Mouse (Mus musculus): ENCODE data around the gene Prr14. TPM values are rescaled to one million over a fixed set of nuclear protein-coding genes. Genes with fewer than 3 reads are reported as not detected.
A peak's percentile ranks its signal among the peaks of the same experiment; 100 is the strongest.
"Not testable (repeated sequence)": the region's sequence is repeated elsewhere in the genome, so short reads cannot be mapped to it uniquely, and the experiment has no call there.

Prr14 gene
- total RNA-seq, 2 experiments from 2014 or later = 44.3 to 48.3 TPM

DNA sequence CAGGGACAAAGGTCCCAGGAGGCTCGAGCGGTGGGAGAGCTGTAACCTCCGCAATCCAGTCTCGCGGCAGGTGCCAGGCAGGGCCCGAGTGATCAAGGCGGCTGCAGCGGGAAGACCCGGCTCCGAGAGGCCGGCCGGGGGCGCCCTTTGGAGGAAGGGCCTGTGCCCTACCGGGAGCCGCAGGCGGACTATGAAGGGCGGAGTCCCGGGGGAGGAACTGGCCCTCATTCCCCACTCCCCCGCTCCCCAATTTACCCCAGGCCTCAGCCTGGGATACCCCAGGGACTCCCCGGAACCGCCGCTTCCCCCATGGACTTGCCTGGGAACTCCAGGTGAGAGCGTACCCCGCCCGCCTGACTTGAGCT is 12.2 kb downstream of the Prr14 start:
- peak; percentile 49 to 75 for DNase-seq

DNA sequence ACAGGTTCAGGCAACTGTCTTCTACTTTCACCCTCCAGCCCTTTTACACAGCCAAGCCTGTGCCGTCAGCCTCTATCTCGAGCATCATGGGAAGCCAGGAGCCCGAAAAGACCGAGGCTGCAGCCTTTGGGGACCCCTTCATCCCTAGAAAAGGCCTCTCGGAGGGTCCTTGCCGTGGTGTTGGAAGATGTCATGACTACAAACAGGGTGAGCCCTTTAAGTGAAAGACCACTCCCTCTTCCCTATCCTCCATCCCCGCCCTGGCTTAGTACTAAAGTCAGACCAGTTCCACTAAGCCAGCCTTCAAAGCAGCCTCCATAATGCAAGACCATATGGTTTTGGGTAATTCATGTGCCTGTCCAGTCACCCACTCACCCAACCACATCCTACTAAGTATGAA is 12.6 kb downstream of the Prr14 start:
- DNase-seq = no peak

DNA sequence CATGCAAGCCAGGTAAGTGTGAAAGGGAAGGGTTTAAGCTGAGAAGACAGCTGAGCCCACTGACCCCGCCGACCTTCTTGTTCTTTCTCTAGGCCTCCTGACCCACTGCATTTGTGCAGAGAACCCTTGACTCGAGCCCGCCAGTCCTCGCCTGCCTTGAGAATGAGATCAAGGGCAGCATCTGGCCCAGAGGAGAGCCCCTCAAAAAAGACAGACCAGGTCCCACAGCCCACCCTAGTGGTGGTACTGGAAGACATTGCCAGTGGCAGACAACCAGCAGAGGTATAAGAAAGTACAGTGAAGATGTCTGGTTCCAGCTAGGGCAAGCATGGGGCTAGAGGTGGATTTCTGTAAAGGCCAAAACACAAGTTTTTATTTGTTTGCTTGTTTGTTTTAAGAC is 14.3 kb downstream of the Prr14 start:
- no peak for DNase-seq

DNA sequence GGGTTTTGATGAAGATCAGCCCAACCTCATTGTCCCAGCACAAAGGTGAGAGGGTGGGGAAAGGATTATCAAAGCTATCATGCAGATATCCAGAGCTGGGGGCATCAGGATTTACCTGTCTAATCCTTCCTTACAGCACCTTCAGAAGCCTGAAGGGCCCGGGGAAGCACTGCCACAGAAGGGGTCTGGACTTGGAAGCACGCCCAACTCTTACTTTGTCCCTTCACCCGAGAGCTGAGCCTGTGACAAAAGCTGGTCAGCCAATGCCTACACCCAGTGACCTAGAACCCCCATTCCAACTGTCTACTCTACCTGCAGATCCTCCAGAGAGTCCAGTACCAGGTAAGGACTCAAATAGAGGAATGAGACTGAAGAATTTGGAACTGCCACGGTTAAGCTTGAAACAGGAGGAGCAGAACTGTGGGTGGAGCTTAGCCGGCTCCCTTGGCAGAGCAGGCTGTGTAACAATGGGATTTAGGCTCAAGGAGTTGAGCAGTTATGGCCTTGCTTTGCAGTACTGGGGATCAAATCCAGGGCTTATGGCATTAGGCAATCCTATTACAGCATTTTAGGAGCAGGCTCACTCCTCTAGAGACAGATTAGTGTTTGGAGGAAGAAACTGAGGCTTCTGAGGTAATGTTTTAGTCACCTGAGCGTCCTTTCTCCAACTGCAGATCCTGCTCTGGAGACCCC is 15.1 kb downstream of the Prr14 start:
- DNase-seq = no peak

DNA sequence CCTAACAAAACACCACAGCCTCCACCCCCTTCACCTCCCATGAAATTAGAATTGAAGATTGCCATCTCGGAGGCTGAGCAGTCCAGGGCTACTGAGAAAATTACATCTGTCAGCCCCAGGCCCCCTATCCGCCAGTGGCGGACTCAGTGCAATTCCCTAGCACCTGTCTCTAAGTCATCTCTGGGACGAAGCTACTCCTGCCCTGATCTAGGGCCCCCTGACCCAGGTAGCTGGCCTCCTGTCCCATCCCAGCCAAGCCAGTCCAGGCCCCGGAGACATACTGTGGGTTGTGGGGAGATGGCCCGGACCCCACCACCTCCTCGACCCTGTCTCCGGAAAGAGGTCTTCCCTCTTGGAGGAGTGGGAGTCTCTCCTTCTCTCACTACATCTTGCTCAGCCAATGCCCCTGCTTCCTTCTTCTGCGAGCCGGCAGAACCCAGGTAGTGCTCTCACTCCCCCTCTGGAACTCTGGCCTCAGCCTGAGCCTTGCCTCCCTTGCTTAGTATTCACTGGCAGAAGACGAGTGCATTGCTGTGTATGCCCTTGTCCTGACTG is 15.9 kb downstream of the Prr14 start:
- no peak for DNase-seq

DNA sequence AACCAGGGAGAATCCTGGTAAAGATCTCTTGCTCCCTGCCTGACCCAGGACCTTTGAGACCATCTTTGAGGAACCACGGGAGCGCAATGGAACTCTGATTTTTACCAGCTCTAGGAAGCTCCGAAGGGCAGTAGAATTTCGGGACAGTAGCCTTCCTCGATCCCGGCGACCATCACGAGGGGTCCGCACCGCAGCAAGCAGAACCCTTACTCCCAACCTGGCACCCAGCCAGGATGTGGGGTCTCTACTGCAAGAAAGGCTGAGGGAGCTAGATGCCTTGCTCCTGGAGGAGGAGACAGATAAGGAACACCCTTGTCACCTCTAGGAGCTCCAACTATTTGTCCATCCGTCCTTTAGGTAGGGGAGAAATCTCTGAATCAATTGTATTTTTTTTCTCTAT is 16.9 kb downstream of the Prr14 start:
- DNase-seq = no peak

DNA sequence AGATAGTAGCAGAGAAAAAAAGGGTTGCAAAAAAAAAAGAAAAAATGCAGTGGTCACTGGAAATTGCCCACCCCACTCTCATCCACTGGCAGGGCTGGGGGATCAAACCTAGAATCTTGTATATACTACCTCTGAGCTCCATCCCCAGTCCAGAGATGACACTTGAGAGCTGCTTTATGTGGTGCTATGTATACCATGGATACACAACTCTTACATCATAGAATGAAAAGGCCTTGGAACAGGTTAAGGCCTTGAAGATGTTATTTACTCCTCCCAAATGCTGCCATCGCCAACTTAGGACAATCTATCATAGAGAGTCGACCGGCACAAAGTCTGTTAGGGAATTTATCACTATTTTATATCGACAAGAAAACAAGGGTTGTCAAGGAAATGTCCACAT is 17.4 kb downstream of the Prr14 start:
- DNase-seq = no peak

DNA sequence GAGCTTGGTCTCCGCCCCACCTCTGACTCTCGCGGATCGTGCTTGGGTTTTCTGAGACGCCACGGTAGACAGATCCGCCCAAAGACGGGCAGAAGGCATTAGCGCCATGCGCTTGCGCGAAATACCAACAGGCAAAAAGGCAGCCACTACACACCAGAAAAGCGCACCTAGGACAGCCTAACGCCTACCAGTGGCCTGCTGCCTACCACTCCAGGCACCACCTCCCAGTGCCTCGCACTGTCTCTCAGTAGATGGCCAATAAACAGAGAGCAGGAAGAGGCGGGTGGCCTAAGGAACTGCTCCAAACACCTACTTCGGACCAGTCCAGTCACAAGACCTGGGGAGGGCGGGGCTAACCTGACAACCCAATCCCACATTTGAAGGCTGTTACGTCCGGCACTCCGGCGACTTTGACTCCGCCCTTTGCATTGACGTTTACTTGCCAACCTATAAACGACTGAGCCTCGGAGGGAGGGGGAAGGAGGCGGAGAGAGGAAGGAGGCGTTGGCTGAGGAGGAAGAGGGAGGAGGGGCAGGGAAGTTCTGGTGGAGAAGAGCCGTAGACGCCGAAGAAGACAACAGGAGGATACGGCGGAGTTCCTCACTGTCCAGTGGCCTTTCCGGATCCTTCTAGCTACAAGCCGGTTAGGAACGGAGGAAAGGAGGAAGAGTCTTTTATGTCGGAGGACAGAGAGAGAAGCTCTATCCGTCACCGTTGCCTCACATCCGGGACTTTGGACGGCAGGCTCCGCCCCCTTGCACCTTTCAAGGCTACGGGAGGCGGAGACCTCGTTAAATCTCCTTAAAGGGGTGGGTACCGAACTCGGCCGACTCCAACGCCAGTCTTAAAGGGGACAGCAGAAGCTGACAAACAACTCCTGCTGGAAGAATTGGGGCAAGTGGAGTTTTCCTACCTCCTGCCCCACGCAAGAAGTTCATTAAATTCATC is 18.6 kb downstream of the Prr14 start:
- peak; percentile 98 to 99 for DNase-seq

DNA sequence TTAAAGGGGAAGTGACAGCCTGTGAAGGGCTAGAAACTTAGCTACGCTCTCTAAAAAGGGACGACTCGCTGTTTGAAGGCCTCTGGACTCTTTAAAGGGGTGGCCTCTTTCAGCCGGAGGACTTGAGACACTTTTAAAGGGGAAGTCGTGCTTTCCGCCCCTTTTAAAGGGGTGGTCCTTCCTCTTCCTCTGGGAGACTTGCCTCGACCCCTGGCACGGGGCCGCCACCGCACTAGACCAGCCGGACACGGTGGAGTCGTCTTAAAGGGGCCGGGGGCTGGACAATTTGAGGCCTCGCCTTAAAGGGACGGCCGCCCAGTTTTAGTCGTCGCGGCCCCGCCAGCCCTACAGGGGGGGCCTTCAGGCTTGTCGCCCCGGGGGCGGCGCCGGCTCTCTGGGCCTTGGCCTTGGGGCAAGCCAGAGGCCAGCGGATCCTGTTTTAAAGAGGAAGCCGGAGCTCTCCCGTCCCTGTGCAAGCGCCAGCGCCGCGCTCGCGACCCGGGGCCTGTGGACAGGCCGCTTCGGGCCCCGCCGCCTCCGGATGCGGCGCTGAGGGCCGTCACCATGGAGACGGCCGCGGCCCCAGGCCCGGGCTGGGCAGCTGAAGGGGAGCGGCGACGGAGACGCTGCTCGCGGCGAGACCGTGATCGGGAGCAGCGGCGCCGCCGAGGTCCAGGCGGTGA is 19.4 kb downstream of the Prr14 start, which contains the start of gene Fbrs:
Gene Fbrs, plus strand, starts transcription at position 565 of the 683 bp plus-strand sequence.
- DNase-seq = peak; percentile 98

DNA sequence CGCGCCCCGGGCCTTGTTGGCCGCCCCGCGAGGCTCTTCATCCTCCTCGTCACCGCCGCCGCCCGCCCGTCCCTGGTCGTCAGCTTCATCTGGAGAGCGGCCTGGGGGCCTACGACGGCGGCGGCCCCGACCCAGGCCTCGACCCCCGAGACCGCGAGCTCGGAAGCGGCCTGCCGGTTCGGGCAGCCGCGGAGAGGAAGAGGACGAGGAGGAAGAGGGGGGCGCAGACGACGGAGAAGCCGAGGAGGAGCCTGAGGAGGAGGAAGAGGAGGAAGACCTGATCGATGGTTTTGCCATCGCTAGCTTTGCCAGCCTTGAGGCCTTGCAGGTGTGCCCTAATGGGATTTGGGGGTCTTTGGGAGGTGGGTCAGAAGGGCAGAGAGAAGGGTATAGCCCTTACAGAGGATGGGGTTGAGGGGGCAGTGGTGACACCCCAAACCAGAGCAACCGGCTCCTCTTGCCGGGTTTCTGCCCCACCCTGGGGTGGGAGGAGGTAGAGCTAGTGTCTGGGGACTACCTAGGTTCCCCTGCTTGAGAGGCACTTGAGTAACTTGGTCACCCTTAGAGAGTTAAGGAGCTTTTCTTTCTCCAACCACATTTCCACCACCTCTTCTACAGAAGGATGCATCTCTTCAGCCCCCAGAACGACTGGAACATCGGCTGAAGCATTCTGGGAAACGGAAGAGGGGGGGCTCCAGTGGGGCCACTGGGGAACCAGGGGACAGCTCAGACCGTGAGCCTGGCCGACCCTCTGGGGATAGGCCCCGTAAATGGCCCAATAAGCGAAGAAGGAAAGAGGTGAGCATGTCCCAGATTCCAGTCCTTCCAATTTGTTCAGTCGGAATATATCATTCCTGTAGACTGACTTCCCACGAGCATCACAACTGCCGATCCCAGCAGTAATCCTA is 20.2 kb downstream of the Prr14 start:
- peak; percentile 25 to 51 for DNase-seq

DNA sequence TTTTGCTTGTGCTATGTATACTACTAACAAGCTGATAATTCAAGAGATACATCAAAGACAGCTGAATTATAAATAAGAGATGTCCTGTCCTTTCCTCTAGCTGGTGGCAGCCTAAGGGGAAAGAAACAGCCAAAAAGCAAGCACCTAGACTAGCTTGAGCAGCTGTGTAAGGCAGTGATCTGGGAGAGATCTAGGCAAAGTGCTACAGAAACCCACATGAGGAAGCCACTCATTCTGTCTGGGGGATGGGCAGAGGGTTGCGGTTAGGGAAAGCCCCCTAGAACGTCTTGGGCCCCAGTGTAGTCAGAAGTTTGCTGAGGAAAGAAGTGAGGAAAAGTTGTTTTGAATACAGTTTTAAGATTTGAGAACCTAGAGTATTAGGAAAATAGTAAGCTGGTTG is 20.9 kb downstream of the Prr14 start:
- no peak for DNase-seq

DNA sequence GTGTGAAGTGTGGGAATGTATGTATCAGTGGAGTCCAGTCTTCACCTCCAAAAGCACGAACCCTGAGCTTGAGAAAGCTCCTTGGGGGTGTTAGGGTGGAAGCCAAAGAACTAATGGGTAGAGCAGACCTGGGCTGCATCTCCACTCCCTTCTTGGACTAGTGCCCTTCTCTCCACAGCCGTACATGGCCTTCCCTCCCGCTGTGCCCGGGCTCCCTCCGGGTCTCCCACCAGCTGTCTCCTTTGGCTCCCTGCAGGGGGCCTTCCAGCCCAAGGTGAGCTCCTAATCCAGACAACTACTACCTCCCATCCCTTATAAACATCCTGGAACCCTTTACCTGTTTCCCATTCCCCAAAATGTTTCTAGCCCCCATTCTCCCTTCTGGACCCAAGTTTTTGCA is 26.0 kb downstream of the Prr14 start:
- no peak for DNase-seq

DNA sequence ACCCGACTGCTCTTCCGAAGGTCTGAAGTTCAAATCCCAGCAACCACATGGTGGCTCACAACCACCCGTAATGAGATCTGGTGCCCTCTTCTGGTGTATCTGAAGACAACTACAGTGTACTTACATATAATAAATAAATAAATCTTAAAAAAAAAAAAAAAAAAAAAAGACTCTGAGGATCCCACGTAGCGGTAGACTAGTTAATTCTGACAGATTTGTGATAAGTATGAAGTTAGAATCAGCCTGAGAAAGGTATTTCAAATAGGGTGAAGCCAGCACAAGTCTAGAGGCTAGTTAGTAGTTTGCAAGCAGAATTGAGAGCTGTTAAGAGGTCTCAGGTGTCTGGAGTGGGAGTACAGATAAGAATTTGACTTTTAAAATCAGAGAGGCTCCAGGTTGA is 29.0 kb downstream of the Prr14 start:
- DNase-seq = not testable (repeated sequence)

DNA sequence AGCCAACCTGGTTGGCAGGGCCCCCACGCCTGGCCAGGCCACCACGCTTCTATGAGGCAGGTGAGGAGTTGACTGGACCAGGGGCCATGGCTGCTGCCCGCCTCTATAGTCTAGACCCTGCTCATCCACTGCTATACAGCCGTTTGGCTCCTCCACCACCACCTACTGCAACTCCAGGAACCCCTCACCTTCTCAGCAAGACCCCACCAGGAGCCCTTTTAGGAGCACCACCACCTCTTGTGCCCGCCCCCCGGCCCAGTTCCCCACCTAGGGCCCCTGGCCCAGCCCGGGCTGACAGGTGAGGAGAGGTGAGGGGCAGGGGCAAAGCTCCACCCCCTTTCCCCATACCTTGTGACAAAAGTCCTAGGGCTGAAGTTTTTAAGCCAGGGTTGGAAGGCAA is 30.6 kb downstream of the Prr14 start:
- DNase-seq = no peak

DNA sequence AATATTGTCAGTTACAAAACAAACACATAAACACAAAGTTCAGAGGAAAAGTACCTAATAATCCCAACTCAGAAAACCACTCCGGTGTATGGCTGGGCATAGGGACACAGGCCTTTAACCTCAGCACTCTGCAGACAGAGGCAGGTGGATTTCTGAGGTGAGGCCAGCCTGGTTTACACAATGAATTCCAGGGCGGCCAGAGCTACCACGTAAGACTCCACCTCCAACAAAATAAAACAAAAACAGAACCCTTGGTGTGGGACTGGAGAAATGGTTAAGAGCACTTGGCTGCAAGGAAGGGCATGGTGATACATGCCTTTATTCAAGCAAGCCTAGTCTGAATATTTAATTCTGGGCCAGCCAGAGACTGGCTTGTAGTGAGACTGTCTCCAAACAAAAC is 32.4 kb downstream of the Prr14 start:
- no peak for DNase-seq

DNA sequence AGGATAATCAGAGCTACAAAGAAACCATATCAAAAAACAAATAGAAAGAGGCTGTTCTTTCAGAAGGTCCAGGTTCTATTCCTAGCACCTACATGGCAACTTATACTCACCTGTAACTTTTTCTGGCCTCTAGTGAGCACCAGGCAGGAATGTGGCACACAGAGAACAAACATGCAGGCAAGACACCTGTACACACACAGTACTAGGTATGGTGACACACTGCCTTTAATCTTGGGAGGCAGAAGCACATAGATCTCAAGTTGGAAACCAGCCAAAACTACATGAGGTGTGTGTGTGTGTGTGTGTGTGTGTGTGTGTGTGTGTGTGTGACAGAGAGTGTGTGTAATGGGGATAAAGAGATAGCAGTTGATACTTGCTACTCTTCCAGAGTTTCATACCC is 35.2 kb downstream of the Prr14 start:
- no peak for DNase-seq

DNA sequence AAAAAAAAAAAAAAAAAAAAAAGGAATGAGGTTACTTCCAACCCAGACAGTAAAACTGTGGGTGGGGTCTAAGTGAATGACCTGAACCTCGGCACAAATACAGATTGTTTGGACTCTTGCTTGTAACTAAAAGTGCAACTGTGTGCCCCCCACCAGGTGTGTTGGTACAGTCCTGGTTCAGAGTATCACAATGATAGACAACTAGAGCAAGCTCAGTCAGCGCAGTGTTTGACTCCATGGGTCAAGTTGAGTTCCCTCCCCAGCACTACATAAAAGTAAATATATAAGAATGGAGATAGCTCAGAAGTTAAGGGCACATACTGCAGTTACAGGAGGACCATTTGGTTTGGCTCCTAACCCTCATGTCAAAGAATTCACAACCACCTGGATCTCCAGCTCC is 38.0 kb downstream of the Prr14 start:
- no peak for DNase-seq

DNA sequence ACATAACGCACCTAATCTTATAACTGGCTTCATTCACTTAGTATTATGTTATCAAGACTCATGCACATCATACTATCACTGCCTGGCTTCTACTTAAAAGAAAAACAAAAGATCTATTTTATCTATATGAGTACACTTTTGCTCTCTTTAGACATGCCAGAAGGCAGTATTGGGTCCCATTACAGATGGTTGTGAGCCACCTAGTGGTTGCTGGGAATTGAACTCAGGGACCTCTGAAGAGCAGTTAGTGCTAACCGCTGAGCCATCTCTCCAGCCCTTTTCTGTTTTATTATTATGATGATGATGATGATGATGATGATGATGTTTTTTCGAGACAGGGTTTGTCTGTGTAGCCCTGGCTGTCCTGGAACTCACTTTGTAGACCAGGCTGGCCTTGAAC is 39.0 kb downstream of the Prr14 start:
- peak; percentile 35 to 55 for DNase-seq

DNA sequence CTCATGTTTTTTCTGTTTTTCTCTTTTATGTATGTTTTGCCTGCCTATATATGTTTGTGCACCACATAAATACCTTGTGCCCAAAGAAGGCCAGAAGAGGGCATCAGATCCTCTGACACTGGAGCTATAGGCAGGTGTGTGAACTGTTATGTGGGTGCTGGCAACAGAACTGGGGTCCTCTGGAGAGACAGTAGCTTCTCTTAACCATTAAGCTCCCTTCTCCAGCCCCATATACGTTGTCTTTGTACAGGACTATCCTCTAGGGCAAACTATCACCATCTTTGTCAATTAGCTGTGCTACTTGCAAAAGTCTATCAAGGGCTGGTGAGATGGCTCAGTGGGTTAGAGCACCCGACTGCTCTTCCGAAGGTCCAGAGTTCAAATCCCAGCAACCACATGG is 48.9 kb downstream of the Prr14 start:
- no peak for DNase-seq

DNA sequence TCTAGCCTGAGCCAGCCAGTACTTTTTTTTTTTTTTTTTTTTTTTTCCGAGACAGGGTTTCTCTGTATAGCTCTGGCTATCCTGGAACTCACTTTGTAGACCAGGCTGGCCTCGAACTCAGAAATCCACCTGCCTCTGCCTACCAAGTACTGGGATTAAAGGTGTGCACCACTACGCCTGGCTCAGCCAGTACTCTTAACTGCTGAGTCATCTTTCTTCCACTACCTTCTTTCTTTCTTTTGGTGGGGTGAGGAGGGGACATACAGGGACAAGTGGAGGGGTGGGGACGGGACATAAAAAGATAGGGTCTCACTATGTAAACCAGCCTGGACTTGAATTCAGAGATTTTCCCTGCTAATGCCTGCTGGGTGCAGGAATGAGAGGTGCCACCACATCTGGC is 50.4 kb downstream of the Prr14 start:
- not testable (repeated sequence) for DNase-seq

DNA sequence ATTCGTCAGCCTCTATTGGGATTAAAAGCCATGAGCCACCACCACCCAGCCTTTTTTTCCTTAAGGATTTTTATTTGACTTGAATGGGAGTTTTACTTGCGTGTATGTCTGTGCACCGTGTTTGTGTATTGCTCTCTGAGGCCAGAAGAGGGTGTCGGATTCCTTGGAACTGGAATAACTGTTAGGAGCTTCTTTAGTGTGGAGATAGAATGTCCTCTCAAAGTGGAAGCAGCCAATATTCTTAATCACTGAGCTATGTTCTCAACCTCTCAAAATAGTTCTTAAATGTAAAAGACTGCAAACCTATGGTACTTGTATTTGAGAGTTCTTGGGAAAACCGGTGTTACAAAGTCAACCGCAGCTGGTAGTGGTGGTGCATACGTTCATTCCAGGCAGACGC is 51.8 kb downstream of the Prr14 start:
- peak in 1 of 2 experiments; percentile 16 for DNase-seq
